Mouse (Mus musculus): ENCODE measurements around the gene Ints11. TPM values are rescaled to one million over a fixed set of nuclear protein-coding genes. Genes with fewer than 3 reads are reported as not detected.

Gene Ints11
- polyA plus RNA-seq, 1 experiment from 2014 or later = 97.9 TPM

DNA sequence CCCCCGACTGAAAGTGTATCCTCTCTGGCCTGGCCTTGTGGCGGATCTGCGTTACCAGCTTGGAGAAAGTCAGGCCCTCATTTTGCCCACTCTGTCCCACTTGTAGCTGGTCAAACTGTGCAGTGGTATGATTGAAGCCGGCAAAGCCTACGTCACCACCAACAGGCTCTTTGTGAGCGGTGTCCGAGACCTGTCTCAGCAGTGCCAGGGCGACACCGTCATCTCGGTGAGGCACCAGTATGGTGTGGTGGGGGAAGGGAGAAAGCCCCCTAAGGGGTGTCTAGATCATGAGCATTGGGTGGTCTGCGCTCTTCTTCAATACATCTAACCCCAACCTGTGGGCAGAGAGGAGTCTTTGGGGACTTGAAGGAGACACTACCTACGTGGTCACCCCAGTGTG is 27.1 kb downstream of the Ints11 start:
- no peak for DNase-seq (ENCODE audit: low spot score)
- Histone ChIP-seq H3K4me1 (peaks cover 33% of the 10 kb centered on the region), H3K27ac (replicated peaks) (no peak overlapping the region), H3K27me3 (replicated peaks; ENCODE audit: low read depth, poor library complexity, severe bottlenecking) (no peaks in the 10 kb centered on the region), H3K4me3 (no peak overlapping the region), H3K36me3 (replicated peaks) (peaks cover 53% of the 10 kb centered on the region), H3K9me3 (no peaks in the 10 kb centered on the region)
- WGBS = 94% methylated on average over 12 of the region's 12 CpGs

DNA sequence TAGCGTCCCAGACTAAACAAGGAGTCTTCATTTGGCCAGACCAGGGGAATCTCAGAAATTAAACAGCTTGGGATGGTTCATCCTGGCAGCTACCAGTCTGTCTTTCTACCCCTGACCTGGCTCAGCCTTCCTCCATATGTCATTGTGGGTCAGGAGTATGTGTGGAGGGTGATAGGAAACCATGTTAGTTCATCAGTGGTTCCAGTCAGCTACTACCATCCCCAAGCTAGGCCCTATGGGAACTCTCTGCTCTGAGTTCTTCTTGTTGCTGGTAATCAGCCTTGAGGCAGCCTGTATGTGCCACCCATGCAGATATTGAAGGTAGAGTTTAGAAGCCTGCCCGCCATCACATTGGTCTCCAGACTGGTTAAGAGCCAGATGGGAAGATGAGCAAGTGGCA is 29.0 kb downstream of the Ints11 start:
- 91% methylated on average over 2 of the region's 2 CpGs for WGBS
- DNase-seq (ENCODE audit: low spot score) = no peak
- Histone ChIP-seq H3K27me3 (replicated peaks; ENCODE audit: low read depth, poor library complexity, severe bottlenecking) (no peaks in the 10 kb centered on the region), H3K4me1 (peaks cover 23% of the 10 kb centered on the region), H3K27ac (replicated peaks) (no peak overlapping the region), H3K9me3 (no peaks in the 10 kb centered on the region), H3K4me3 (no peak overlapping the region), H3K36me3 (replicated peaks) (peaks cover 72% of the 10 kb centered on the region)

GRCm38 (mm10) chr4:155899355-155899754 is 30.0 kb downstream of the Ints11 start:
- whole genome bisulfite sequencing = 94% methylated on average over 7 of the region's 7 CpGs
- H3K4me1 ChIP-seq = peaks cover 12% of the 10 kb centered on the region
- DNase-seq (ENCODE audit: low spot score) = no peak
- peaks cover 82% of the 10 kb centered on the region for H3K36me3 ChIP-seq (replicated peaks)
- H3K9me3 ChIP-seq = no peaks in the 10 kb centered on the region
- H3K4me3 ChIP-seq = no peak overlapping the region
- no peaks in the 10 kb centered on the region for H3K27me3 ChIP-seq (replicated peaks; ENCODE audit: low read depth, poor library complexity, severe bottlenecking)
- no peak overlapping the region for H3K27ac ChIP-seq (replicated peaks)

GRCm38 (mm10) chr4:155901205-155901604 is 31.9 kb downstream of the Ints11 start:
- 89% methylated on average over 3 of the region's 3 CpGs for WGBS
- H3K4me1 ChIP-seq = no peaks in the 10 kb centered on the region; the same call in 1 of the 2 replicates
- H3K4me3 ChIP-seq = no peak overlapping the region
- H3K36me3 ChIP-seq (replicated peaks) = peaks cover 95% of the 10 kb centered on the region
- DNase-seq (ENCODE audit: low spot score) = no peak
- H3K9me3 ChIP-seq = no peaks in the 10 kb centered on the region
- no peaks in the 10 kb centered on the region for H3K27me3 ChIP-seq (replicated peaks; ENCODE audit: low read depth, poor library complexity, severe bottlenecking)
- no peak overlapping the region for H3K27ac ChIP-seq (replicated peaks)

GRCm38 (mm10) chr4:155903246-155903645 is 33.9 kb downstream of the Ints11 start:
- 93% methylated on average over 13 of the region's 13 CpGs for WGBS
- no peak for DNase-seq (ENCODE audit: low spot score)
- H3K27ac ChIP-seq (replicated peaks) = no peak overlapping the region
- H3K4me1 ChIP-seq = no peaks in the 10 kb centered on the region; the same call in 1 of the 2 replicates
- peaks cover 92% of the 10 kb centered on the region for H3K36me3 ChIP-seq (replicated peaks)
- H3K9me3 ChIP-seq = no peaks in the 10 kb centered on the region
- H3K27me3 ChIP-seq (replicated peaks; ENCODE audit: low read depth, poor library complexity, severe bottlenecking) = no peaks in the 10 kb centered on the region
- H3K4me3 ChIP-seq = no peak overlapping the region

DNA sequence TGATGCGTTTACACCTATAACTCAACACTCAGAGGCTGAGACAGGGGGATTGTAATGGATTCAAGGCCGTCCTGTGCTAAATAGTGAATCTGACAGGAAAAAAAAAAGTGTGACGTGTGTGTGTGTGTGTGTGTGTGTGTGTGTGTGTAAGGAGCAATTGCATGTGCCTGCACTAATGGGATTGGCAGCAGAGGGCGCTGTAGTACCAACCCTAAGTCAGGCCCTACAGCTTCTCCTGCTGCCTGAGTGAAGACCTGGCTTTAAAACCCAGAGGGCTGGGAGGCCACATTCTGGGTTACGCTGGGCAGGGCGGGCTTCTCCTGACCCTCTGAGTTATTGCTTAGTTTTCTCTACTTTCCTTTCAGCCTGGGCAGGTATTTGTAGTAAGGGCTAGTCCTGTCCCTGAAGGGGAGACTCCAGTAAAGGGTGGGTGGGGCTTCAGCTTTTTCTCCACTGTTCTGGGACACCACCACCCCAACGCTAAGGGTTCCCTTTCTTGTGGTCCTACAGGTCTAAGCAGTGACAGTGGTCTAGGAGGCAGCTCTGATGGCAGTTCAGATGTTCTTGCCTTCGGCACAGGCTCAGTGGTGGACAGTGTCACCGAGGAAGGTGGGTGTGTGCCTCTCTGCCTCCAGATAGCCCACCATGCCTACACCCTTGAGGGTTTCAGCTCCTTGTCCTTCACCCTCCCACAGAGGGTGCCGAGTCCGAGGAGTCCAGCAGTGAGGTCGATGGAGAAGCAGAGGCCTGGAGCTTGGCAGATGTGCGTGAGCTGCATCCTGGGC is 35.2 kb downstream of the Ints11 start:
- Histone ChIP-seq H3K27me3 (replicated peaks; ENCODE audit: low read depth, poor library complexity, severe bottlenecking) (no peaks in the 10 kb centered on the region), H3K27ac (replicated peaks) (no peak overlapping the region), H3K4me1 (no peaks in the 10 kb centered on the region; the same call in 1 of the 2 replicates), H3K4me3 (no peak overlapping the region), H3K36me3 (replicated peaks) (peaks cover 79% of the 10 kb centered on the region), H3K9me3 (no peaks in the 10 kb centered on the region)
- WGBS = 88% methylated on average over 13 of the region's 13 CpGs
- DNase-seq (ENCODE audit: low spot score) = no peak

- Histone ChIP-seq H3K4me3 (no peak overlapping the region), H3K27me3 (replicated peaks; ENCODE audit: low read depth, poor library complexity, severe bottlenecking) (no peaks in the 10 kb centered on the region), H3K27ac (replicated peaks) (no peak overlapping the region), H3K9me3 (no peaks in the 10 kb centered on the region), H3K4me1 (no peaks in the 10 kb centered on the region; the same call in 1 of the 2 replicates), H3K36me3 (replicated peaks) (peaks cover 68% of the 10 kb centered on the region)
- 85% methylated on average over 13 of the region's 13 CpGs for WGBS
- DNase-seq (ENCODE audit: low spot score) = no peak
Measured at GRCm38 (mm10) chr4:155905634-155906033, 36.3 kb downstream of the Ints11 start.

GRCm38 (mm10) chr4:155906125-155906524 is 36.8 kb downstream of the Ints11 start:
- no peaks in the 10 kb centered on the region for H3K9me3 ChIP-seq
- DNase-seq (ENCODE audit: low spot score) = no peak
- no peak overlapping the region for H3K4me3 ChIP-seq
- H3K36me3 ChIP-seq (replicated peaks) = peaks cover 63% of the 10 kb centered on the region
- 83% methylated on average over 9 of the region's 9 CpGs for WGBS
- H3K27ac ChIP-seq (replicated peaks) = no peak overlapping the region
- H3K27me3 ChIP-seq (replicated peaks; ENCODE audit: low read depth, poor library complexity, severe bottlenecking) = no peaks in the 10 kb centered on the region
- H3K4me1 ChIP-seq = no peaks in the 10 kb centered on the region; the same call in 1 of the 2 replicates

- whole genome bisulfite sequencing = 87% methylated on average over 11 of the region's 11 CpGs
- H3K4me3 ChIP-seq = no peak overlapping the region
- DNase-seq (ENCODE audit: low spot score) = no peak
- no peak overlapping the region for H3K27ac ChIP-seq (replicated peaks)
- no peaks in the 10 kb centered on the region; the same call in 1 of the 2 replicates for H3K4me1 ChIP-seq
- H3K27me3 ChIP-seq (replicated peaks; ENCODE audit: low read depth, poor library complexity, severe bottlenecking) = no peaks in the 10 kb centered on the region
- H3K9me3 ChIP-seq = no peaks in the 10 kb centered on the region
- peaks cover 54% of the 10 kb centered on the region for H3K36me3 ChIP-seq (replicated peaks)
Measured at GRCm38 (mm10) chr4:155907003-155907402, 37.7 kb downstream of the Ints11 start.

- Histone ChIP-seq H3K36me3 (replicated peaks) (peaks cover 41% of the 10 kb centered on the region), H3K27me3 (replicated peaks; ENCODE audit: low read depth, poor library complexity, severe bottlenecking) (no peaks in the 10 kb centered on the region), H3K27ac (replicated peaks) (no peak overlapping the region), H3K4me1 (no peaks in the 10 kb centered on the region; the same call in 1 of the 2 replicates), H3K4me3 (no peak overlapping the region), H3K9me3 (no peaks in the 10 kb centered on the region)
- DNase-seq (ENCODE audit: low spot score) = no peak
- 79% methylated on average over 7 of the region's 7 CpGs for WGBS
Measured at GRCm38 (mm10) chr4:155908281-155908680, 38.9 kb downstream of the Ints11 start.

DNA sequence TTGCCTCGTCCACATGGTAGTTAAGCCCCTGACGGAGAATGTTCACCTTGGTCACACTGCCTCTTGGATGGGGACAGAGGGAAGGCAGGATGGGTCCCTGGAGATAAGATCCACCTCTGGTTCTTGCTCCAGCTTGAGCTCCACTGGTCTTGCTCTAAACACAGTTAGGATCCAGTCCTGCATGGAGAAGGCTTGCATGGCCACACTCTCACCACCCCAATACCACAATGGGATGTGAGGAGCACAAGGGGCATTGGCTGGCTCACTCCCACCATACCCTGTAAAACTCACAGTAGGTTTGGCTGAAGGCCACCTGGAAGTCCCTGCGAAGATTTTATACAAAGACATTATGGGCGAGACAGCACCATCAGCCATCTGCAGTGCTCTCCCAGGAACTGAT is 39.4 kb downstream of the Ints11 start:
- no peak overlapping the region for H3K4me3 ChIP-seq
- peaks cover 37% of the 10 kb centered on the region for H3K36me3 ChIP-seq (replicated peaks)
- no peak for DNase-seq (ENCODE audit: low spot score)
- no peak overlapping the region for H3K27ac ChIP-seq (replicated peaks)
- no peaks in the 10 kb centered on the region; the same call in 1 of the 2 replicates for H3K4me1 ChIP-seq
- 90% methylated on average over 4 of the region's 4 CpGs for WGBS
- H3K27me3 ChIP-seq (replicated peaks; ENCODE audit: low read depth, poor library complexity, severe bottlenecking) = no peaks in the 10 kb centered on the region
- no peaks in the 10 kb centered on the region for H3K9me3 ChIP-seq

DNA sequence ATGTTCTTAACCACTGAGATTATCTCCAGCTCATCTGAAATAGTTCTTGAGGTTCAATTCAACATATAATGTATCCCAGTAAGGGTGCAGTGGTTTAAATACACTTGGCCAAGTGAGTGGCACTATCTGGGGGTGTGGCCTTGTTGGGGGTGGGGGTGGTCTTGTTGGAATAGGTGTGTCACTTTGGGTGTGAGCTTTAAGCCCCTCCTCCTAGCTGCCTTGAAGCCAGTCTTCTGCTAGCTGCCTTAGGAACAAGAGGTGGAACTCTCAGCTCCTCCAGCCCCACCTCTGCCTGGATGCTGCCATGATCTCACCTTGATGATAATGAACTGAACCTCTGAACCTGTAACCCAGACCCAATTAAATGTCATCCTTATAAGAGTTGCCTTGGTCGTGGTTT is 62.7 kb downstream of the Ints11 start:
- H3K4me1 ChIP-seq = no peaks in the 10 kb centered on the region
- H3K9me3 ChIP-seq = no peaks in the 10 kb centered on the region
- no peak for DNase-seq (ENCODE audit: low spot score)
- H3K27ac ChIP-seq (replicated peaks) = no peak overlapping the region
- H3K36me3 ChIP-seq (replicated peaks) = no peaks in the 10 kb centered on the region
- 73% methylated on average over 1 of the region's 1 CpGs for WGBS
- no peak overlapping the region for H3K4me3 ChIP-seq
- H3K27me3 ChIP-seq (replicated peaks; ENCODE audit: low read depth, poor library complexity, severe bottlenecking) = no peaks in the 10 kb centered on the region
